Mouse (Mus musculus): ENCODE measurements around the gene Dbnl. TPM values are rescaled to one million over a fixed set of nuclear protein-coding genes. Genes with fewer than 3 reads are reported as not detected.
"Not testable (repeated sequence)": the region's sequence is repeated elsewhere in the genome, so short reads cannot be mapped to it uniquely, and the experiment has no call there.

The Dbnl gene
- total and polyA plus RNA-seq, 3 experiments = 70.3 to 124 (median 77.3) TPM

GRCm38 (mm10) chr11:5803551-5803981, 15.3 kb downstream of the Dbnl start, which contains the start of gene Pgam2:
Gene Pgam2 (minus strand): TSS chr11:5803733.
- dilution Hi-C loops (cut with MboI; ENCODE audit: extremely low pct_ligation_motif_present, extremely low pct_unique_long_range_greater_than_20kb, low sequenced_read_pairs) (no loop called here), in situ Hi-C loops (cut with MboI; ENCODE audit: low pct_ligation_motif_present, low pct_unique_long_range_greater_than_20kb, low sequenced_read_pairs) (no loop called here)
- no peak for DNase-seq (ENCODE audit: extremely low read depth)
- Histone ChIP-seq H3K79me2 (replicated peaks; ENCODE audit: control insufficient read depth, extremely low read depth, insufficient read depth, poor library complexity, severe bottlenecking) (no peaks in the 10 kb centered on the region), H3K4me1 (ENCODE audit: control insufficient read depth in 1 of 2, insufficient read depth in 2 of 2) (peaks cover 13 to 21% of the 10 kb centered on the region in 2 experiments; a peak in 3 of 4 replicates), H3K4me2 (ENCODE audit: insufficient read depth, low read depth, poor library complexity, severe bottlenecking) (no peak within 1 kb of the TSS), H3K27ac (ENCODE audit: insufficient read depth, low read depth) (no peak within 1 kb of the TSS), H3K4me3 (replicated peaks in 1 of 3; ENCODE audit: low read depth in 2 of 3, low read length in 2 of 3, poor library complexity in 1 of 3) (no peak within 1 kb of the TSS), H3K9ac (ENCODE audit: insufficient read depth, low read depth) (no peak within 1 kb of the TSS), H3K36me3 (replicated peaks in 1 of 2; ENCODE audit: control insufficient read depth in 1 of 2, insufficient read depth in 1 of 2, low read length in 1 of 2) (peaks cover 31 to 36% of the 10 kb centered on the region in 2 experiments), H3K9me3 (replicated peaks; ENCODE audit: low read length) (peaks cover 8% of the 10 kb centered on the region), H3K27me3 (replicated peaks) (no peaks in the 10 kb centered on the region)
- no peak for TF ChIP-seq SMC3 (IDR thresholded peaks at IDR 0.05; ENCODE audit: low read depth, low read length)
- TF ChIP-seq CTCF (conservative IDR thresholded peaks at IDR 0.05 in 1 of 2, IDR thresholded peaks at IDR 0.05 in 1 of 2; ENCODE audit: low read depth in 2 of 2, low read length in 2 of 2) = no peak
- TF ChIP-seq CHD2 (IDR thresholded peaks at IDR 0.05; ENCODE audit: low read length) = peak; percentile 9; the same call in 1 of the 2 replicates

DNA sequence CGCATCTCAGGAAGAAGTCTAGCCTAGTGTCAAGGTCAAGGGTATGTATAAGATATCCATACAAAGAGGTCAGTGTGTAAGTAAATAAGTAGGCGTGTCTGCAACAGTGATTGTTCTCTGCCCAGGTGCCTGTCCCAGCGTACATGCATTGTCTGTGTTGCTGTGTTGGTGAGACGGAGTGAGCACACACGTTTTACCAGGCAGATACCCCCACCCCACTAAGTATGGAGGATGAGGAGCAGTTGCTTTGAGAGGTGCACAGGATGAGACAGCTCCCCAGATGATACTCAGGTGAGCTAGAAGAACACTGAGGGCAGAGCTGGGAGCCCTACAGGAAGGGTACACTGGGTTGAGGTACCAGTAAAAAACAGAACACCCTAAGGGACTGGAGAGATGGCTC, 15.9 kb downstream of the Dbnl start:
- H3K27ac ChIP-seq (ENCODE audit: insufficient read depth, low read depth) = no peak overlapping the region
- no peaks in the 10 kb centered on the region for H3K27me3 ChIP-seq (replicated peaks)
- peaks cover 26 to 30% of the 10 kb centered on the region in 2 experiments for H3K36me3 ChIP-seq (replicated peaks in 1 of 2; ENCODE audit: control insufficient read depth in 1 of 2, insufficient read depth in 1 of 2, low read length in 1 of 2)
- H3K9me3 ChIP-seq (replicated peaks; ENCODE audit: low read length) = peaks cover 8% of the 10 kb centered on the region
- peaks cover 13 to 21% of the 10 kb centered on the region in 2 experiments; a peak in 3 of 4 replicates for H3K4me1 ChIP-seq (ENCODE audit: control insufficient read depth in 1 of 2, insufficient read depth in 2 of 2)
- in situ Hi-C loops (cut with MboI; ENCODE audit: low pct_ligation_motif_present, low pct_unique_long_range_greater_than_20kb, low sequenced_read_pairs) = no loop called here
- TF ChIP-seq CHD2 (IDR thresholded peaks at IDR 0.05; ENCODE audit: low read length) = 0 out of 2 replicates have a peak, but pooled peaks have one; percentile 7
- no peak for TF ChIP-seq TBP (conservative IDR thresholded peaks at IDR 0.05; ENCODE audit: low read depth, low read length)
- H3K79me2 ChIP-seq (replicated peaks; ENCODE audit: control insufficient read depth, extremely low read depth, insufficient read depth, poor library complexity, severe bottlenecking) = no peaks in the 10 kb centered on the region
- H3K4me2 ChIP-seq (ENCODE audit: insufficient read depth, low read depth, poor library complexity, severe bottlenecking) = no peak overlapping the region
- no peak overlapping the region for H3K4me3 ChIP-seq (replicated peaks in 1 of 3; ENCODE audit: low read depth in 2 of 3, low read length in 2 of 3, poor library complexity in 1 of 3)
- no peak for DNase-seq (ENCODE audit: extremely low read depth)
- dilution Hi-C loops (cut with MboI; ENCODE audit: extremely low pct_ligation_motif_present, extremely low pct_unique_long_range_greater_than_20kb, low sequenced_read_pairs) = no loop called here
- no peak overlapping the region for H3K9ac ChIP-seq (ENCODE audit: insufficient read depth, low read depth)

GRCm38 (mm10) chr11:5805711-5806110, 17.4 kb downstream of the Dbnl start:
- Histone ChIP-seq H3K36me3 (replicated peaks in 1 of 2; ENCODE audit: control insufficient read depth in 1 of 2, insufficient read depth in 1 of 2, low read length in 1 of 2) (peaks cover 10 to 14% of the 10 kb centered on the region in 2 experiments), H3K4me2 (ENCODE audit: insufficient read depth, low read depth, poor library complexity, severe bottlenecking) (no peak overlapping the region), H3K27me3 (replicated peaks) (no peaks in the 10 kb centered on the region), H3K9ac (ENCODE audit: insufficient read depth, low read depth) (no peak overlapping the region), H3K79me2 (replicated peaks; ENCODE audit: control insufficient read depth, extremely low read depth, insufficient read depth, poor library complexity, severe bottlenecking) (no peaks in the 10 kb centered on the region), H3K27ac (ENCODE audit: insufficient read depth, low read depth) (no peak overlapping the region), H3K9me3 (replicated peaks; ENCODE audit: low read length) (peaks cover 8% of the 10 kb centered on the region), H3K4me3 (replicated peaks in 1 of 3; ENCODE audit: low read depth in 2 of 3, low read length in 2 of 3, poor library complexity in 1 of 3) (no peak overlapping the region), H3K4me1 (ENCODE audit: control insufficient read depth in 1 of 2, insufficient read depth in 2 of 2) (peaks cover 13 to 21% of the 10 kb centered on the region in 2 experiments; a peak in 3 of 4 replicates)
- DNase-seq (ENCODE audit: extremely low read depth) = no peak
- TF ChIP-seq USF2 (conservative IDR thresholded peaks at IDR 0.05; ENCODE audit: low read depth, low read length) (no peak), MYC (IDR thresholded peaks at IDR 0.05; ENCODE audit: low read depth, low read length) (no peak)
- in situ Hi-C loops (cut with MboI; ENCODE audit: low pct_ligation_motif_present, low pct_unique_long_range_greater_than_20kb, low sequenced_read_pairs) = no loop called here
- dilution Hi-C loops (cut with MboI; ENCODE audit: extremely low pct_ligation_motif_present, extremely low pct_unique_long_range_greater_than_20kb, low sequenced_read_pairs) = no loop called here

DNA sequence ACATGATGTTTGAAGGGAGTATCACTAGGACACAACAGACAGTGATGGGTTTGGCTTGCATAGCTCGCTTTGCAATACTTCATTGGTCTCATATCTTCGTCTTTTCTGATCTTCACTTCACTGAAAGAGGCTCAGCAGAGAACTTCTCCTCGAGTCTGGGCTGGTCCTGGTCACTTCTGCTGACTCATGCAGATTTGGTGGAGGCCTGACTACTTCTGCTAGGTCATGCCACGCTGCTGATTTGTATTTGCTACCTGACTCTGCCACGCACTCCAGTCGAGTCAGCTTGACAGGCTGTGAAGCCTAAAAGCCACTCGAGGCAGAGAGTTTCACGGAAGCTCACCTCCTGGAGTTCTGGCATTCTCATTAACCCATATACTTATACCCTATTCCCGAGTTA, 19.7 kb downstream of the Dbnl start:
- H3K27me3 ChIP-seq (replicated peaks) = no peaks in the 10 kb centered on the region
- in situ Hi-C loops (cut with MboI; ENCODE audit: low pct_ligation_motif_present, low pct_unique_long_range_greater_than_20kb, low sequenced_read_pairs) (no loop called here), dilution Hi-C loops (cut with MboI; ENCODE audit: extremely low pct_ligation_motif_present, extremely low pct_unique_long_range_greater_than_20kb, low sequenced_read_pairs) (no loop called here)
- H3K36me3 ChIP-seq (replicated peaks in 1 of 2; ENCODE audit: control insufficient read depth in 1 of 2, insufficient read depth in 1 of 2, low read length in 1 of 2) = no peaks in the 10 kb centered on the region
- H3K9me3 ChIP-seq (replicated peaks; ENCODE audit: low read length) = peaks cover 8% of the 10 kb centered on the region
- no peak for DNase-seq (ENCODE audit: extremely low read depth)
- H3K4me3 ChIP-seq (replicated peaks in 1 of 3; ENCODE audit: low read depth in 2 of 3, low read length in 2 of 3, poor library complexity in 1 of 3) = no peak overlapping the region
- H3K9ac ChIP-seq (ENCODE audit: insufficient read depth, low read depth) = no peak overlapping the region
- no peak overlapping the region for H3K27ac ChIP-seq (ENCODE audit: insufficient read depth, low read depth)
- no peak overlapping the region for H3K4me2 ChIP-seq (ENCODE audit: insufficient read depth, low read depth, poor library complexity, severe bottlenecking)
- TF ChIP-seq NRF1 (IDR thresholded peaks at IDR 0.05; ENCODE audit: low read depth, low read length) (no peak), MAFK (IDR thresholded peaks at IDR 0.05; ENCODE audit: insufficient replicate concordance, low read length) (0 out of 2 replicates have a peak, but pooled peaks have one; percentile 35)
- H3K4me1 ChIP-seq (ENCODE audit: control insufficient read depth in 1 of 2, insufficient read depth in 2 of 2) = peaks cover 4 to 7% of the 10 kb centered on the region in 2 experiments; a peak in 2 of 4 replicates
- H3K79me2 ChIP-seq (replicated peaks; ENCODE audit: control insufficient read depth, extremely low read depth, insufficient read depth, poor library complexity, severe bottlenecking) = no peaks in the 10 kb centered on the region

DNA sequence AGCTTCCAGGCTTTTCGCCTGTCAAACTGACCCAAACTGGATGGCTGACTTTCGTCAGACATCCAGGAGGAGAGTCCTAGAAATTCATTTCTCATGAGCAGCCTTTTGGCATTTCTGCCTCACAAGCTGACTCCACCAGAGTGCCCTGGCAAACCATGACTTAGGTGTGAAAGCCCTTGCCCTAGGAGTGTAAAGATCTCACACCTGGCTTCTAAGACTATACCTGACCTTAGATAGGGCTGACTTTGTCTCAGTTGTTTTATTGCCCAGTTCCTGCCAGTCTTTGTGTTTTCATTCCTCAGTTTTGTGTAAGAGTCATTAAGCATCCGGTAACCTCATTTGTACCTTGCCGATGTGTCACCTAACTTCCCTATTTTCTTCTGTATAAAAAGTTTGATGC, 21.2 kb downstream of the Dbnl start:
- H3K36me3 ChIP-seq (replicated peaks in 1 of 2; ENCODE audit: control insufficient read depth in 1 of 2, insufficient read depth in 1 of 2, low read length in 1 of 2); H3K4me2 ChIP-seq (ENCODE audit: insufficient read depth, low read depth, poor library complexity, severe bottlenecking); H3K27me3 ChIP-seq (replicated peaks); H3K79me2 ChIP-seq (replicated peaks; ENCODE audit: control insufficient read depth, extremely low read depth, insufficient read depth, poor library complexity, severe bottlenecking); H3K4me1 ChIP-seq (ENCODE audit: control insufficient read depth in 1 of 2, insufficient read depth in 2 of 2); H3K9ac ChIP-seq (ENCODE audit: insufficient read depth, low read depth); dilution Hi-C loops (cut with MboI; ENCODE audit: extremely low pct_ligation_motif_present, extremely low pct_unique_long_range_greater_than_20kb, low sequenced_read_pairs); H3K27ac ChIP-seq (ENCODE audit: insufficient read depth, low read depth); in situ Hi-C loops (cut with MboI; ENCODE audit: low pct_ligation_motif_present, low pct_unique_long_range_greater_than_20kb, low sequenced_read_pairs); H3K4me3 ChIP-seq (replicated peaks in 1 of 3; ENCODE audit: low read depth in 2 of 3, low read length in 2 of 3, poor library complexity in 1 of 3); DNase-seq (ENCODE audit: extremely low read depth): not testable (repeated sequence)
- H3K9me3 ChIP-seq (replicated peaks; ENCODE audit: low read length) = peaks cover 10% of the 10 kb centered on the region

All from CH12.LX (cell line).